8 mouse cellular contexts compared by ENCODE assay signal in genomic region chr2:155928711-155929345, GRCm38 (mm10). TPM values are rescaled to one million over a fixed set of nuclear protein-coding genes. Genes with fewer than 3 reads are reported as not detected.
A peak's percentile ranks its signal among the peaks of the same experiment; 100 is the strongest.
DNase-seq lines count a peak whose midpoint lies in the region; ATAC-seq and TF ChIP-seq lines count a peak whose summit lies in the region.
"Had no signal": no experiment of that assay in that cellular context is flagged by ENCODE, and none has a peak within 500 bp of the region (broad histone marks: within the 10 kb centered on the region; RNA-seq: fewer than 3 reads in every experiment).

No protein-coding gene starts in this region.

- TF ChIP-seq CTCF in CH12.LX (conservative IDR thresholded peaks at IDR 0.05 in 1 of 2, IDR thresholded peaks at IDR 0.05 in 1 of 2; ENCODE audit: low read depth in 2 of 2, low read length in 2 of 2): no peak

- H3K4me3 ChIP-seq in CH12.LX (replicated peaks in 1 of 3; ENCODE audit: low read depth in 2 of 3, low read length in 2 of 3, poor library complexity in 1 of 3): peak overlapping the region; percentile 75 to 87 (median 76)
- H3K4me3 ChIP-seq in hindbrain, embryonic 14.5 days (replicated peaks; ENCODE audit: low read length): peak overlapping the region; percentile 68
- H3K4me3 ChIP-seq in liver, embryonic 13.5 days (replicated peaks): peak overlapping the region; percentile 75

- H3K27me3 ChIP-seq in CH12.LX (replicated peaks): no peaks in the 10 kb centered on the region
- no peaks in the 10 kb centered on the region for H3K27me3 ChIP-seq in hindbrain, embryonic 14.5 days (ENCODE audit: control insufficient read depth, insufficient read depth, low read length)
- no peaks in the 10 kb centered on the region for H3K27me3 ChIP-seq in liver, embryonic 13.5 days

- TF ChIP-seq EP300 in CH12.LX (IDR thresholded peaks at IDR 0.05; ENCODE audit: low read length): no peak

- no peak for TF ChIP-seq RAD21 in CH12.LX (IDR thresholded peaks at IDR 0.05; ENCODE audit: low read depth, low read length)

- in situ Hi-C loops in CH12.LX (cut with MboI; ENCODE audit: low pct_ligation_motif_present, low pct_unique_long_range_greater_than_20kb, low sequenced_read_pairs): loop anchor here (25.0 kb wide), 1 partner anchor 242 kb away; the partner anchor contains the start of gene Trpc4ap

- H3K4me2 ChIP-seq in CH12.LX (ENCODE audit: insufficient read depth, low read depth, poor library complexity, severe bottlenecking): peak overlapping the region; percentile 99
- peak overlapping the region; percentile 88 for H3K4me2 ChIP-seq in hindbrain, embryonic 14.5 days (replicated peaks)
- peak overlapping the region; percentile 80 for H3K4me2 ChIP-seq in liver, embryonic 13.5 days

- H3K9me3 ChIP-seq in CH12.LX (replicated peaks; ENCODE audit: low read length): no peaks in the 10 kb centered on the region
- no peaks in the 10 kb centered on the region for H3K9me3 ChIP-seq in hindbrain, embryonic 14.5 days (ENCODE audit: control insufficient read depth, low read length)
- no peaks in the 10 kb centered on the region for H3K9me3 ChIP-seq in liver, embryonic 13.5 days (replicated peaks)

- DNase-seq in CH12.LX (ENCODE audit: extremely low read depth) (peak; percentile 52), MEL-GATA-1-ER (ENCODE audit: extremely low read depth, low read depth) (peak; percentile 54)
- DNase-seq in hindbrain, embryonic 14.5 days (ENCODE audit: low spot score): no peak
- DNase-seq in liver, embryonic 13.5 days: no peak
- no peak for DNase-seq in cerebellum, adult 11-12 months
- DNase-seq in cerebellum, postnatal 14 days: no peak
- DNase-seq in left cerebral cortex, postnatal 14 days (ENCODE audit: low spot score in 2 of 2): no peak

- H3K36me3 ChIP-seq in CH12.LX (replicated peaks in 1 of 2; ENCODE audit: control insufficient read depth in 1 of 2, insufficient read depth in 1 of 2, low read length in 1 of 2): peaks cover 6 to 17% of the 10 kb centered on the region in 2 experiments
- H3K36me3 ChIP-seq in hindbrain, embryonic 14.5 days (replicated peaks; ENCODE audit: control insufficient read depth, insufficient read depth): 0 out of 2 replicates have a peak, but pooled peaks cover 7% of the 10 kb centered on the region
- peaks cover 12% of the 10 kb centered on the region; the same call in 1 of the 2 replicates for H3K36me3 ChIP-seq in liver, embryonic 13.5 days

- intact Hi-C loops in left cerebral cortex, postnatal 14 days (cut with DNase I): no loop called here

- H3K4me1 ChIP-seq in CH12.LX (ENCODE audit: control insufficient read depth in 1 of 2, insufficient read depth in 2 of 2): peaks cover 7 to 42% of the 10 kb centered on the region in 2 experiments; a peak in 3 of 4 replicates
- peaks cover 15% of the 10 kb centered on the region for H3K4me1 ChIP-seq in hindbrain, embryonic 14.5 days (replicated peaks; ENCODE audit: control insufficient read depth, insufficient read depth, low read length)
- peaks cover 32% of the 10 kb centered on the region for H3K4me1 ChIP-seq in liver, embryonic 13.5 days (replicated peaks)

- no peak for TF ChIP-seq POLR2A in CH12.LX (IDR thresholded peaks at IDR 0.05; ENCODE audit: low read depth, low read length)

- ATAC-seq in hindbrain, embryonic 14.5 days (ENCODE audit: low FRiP score): no peak
- no peak for ATAC-seq in liver, embryonic 13.5 days (ENCODE audit: low read depth)

- H3K79me2 ChIP-seq in CH12.LX (replicated peaks; ENCODE audit: control insufficient read depth, extremely low read depth, insufficient read depth, poor library complexity, severe bottlenecking): peaks cover 49% of the 10 kb centered on the region

- WGBS in hindbrain, embryonic 14.5 days: 76% methylated on average over 7 of the region's 7 CpGs
- 53% methylated on average over 7 of the region's 7 CpGs for WGBS in liver, embryonic 13.5 days (ENCODE audit: insufficient replicate concordance)

- H3K9ac ChIP-seq in CH12.LX (ENCODE audit: insufficient read depth, low read depth): peak overlapping the region; percentile 74
- no peak overlapping the region for H3K9ac ChIP-seq in hindbrain, embryonic 14.5 days
- H3K9ac ChIP-seq in liver, embryonic 13.5 days: peak overlapping the region; percentile 78

- dilution Hi-C loops in CH12.LX (cut with MboI; ENCODE audit: extremely low pct_ligation_motif_present, extremely low pct_unique_long_range_greater_than_20kb, low sequenced_read_pairs): no loop called here

- H3K27ac ChIP-seq in CH12.LX (ENCODE audit: insufficient read depth, low read depth): no peak overlapping the region
- H3K27ac ChIP-seq in hindbrain, embryonic 14.5 days: no peak overlapping the region
- H3K27ac ChIP-seq in liver, embryonic 13.5 days: no peak overlapping the region

TF ChIP-seq in CH12.LX, 34 proteins besides CTCF, POLR2A, EP300 and RAD21:
- TF ChIP-seq MXI1 (IDR thresholded peaks at IDR 0.05; ENCODE audit: low read depth, low read length) (peak; percentile 88; the same call in 1 of the 2 replicates), SIN3A (IDR thresholded peaks at IDR 0.05; ENCODE audit: low read length) (peak; percentile 77; the same call in 1 of the 2 replicates), MAX (IDR thresholded peaks at IDR 0.05; ENCODE audit: low read length) (peak; percentile 62; the same call in 1 of the 2 replicates), USF2 (conservative IDR thresholded peaks at IDR 0.05; ENCODE audit: low read depth, low read length) (no peak), HCFC1 (IDR thresholded peaks at IDR 0.05; ENCODE audit: low read depth, low read length) (peak; percentile 37; the same call in 1 of the 2 replicates), JUND (conservative IDR thresholded peaks at IDR 0.05; ENCODE audit: low read depth, low read length) (no peak), MYC (IDR thresholded peaks at IDR 0.05; ENCODE audit: low read depth, low read length) (peak; percentile 89), USF1 (IDR thresholded peaks at IDR 0.05; ENCODE audit: low read depth, low read length) (no peak), BHLHE40 (IDR thresholded peaks at IDR 0.05; ENCODE audit: low read depth, low read length) (peak; percentile 40; the same call in 1 of the 2 replicates), ZMIZ1 (IDR thresholded peaks at IDR 0.05; ENCODE audit: low read depth, low read length) (no peak)
TF ChIP-seq in CH12.LX: peak in this region for 6.

RNA-seq across cellular contexts. Expression of gene Uqcc1, which starts 1.3 kb away (rescaled TPM):
- 49.8 and 60.4 TPM in 2 replicates for total RNA-seq in CH12.LX (2012; rRNA removed)
- total RNA-seq in CH12.LX (2014; rRNA removed): 55.2 and 66.8 TPM in 2 replicates
- polyA plus RNA-seq in CH12.LX (2012; ENCODE audit: insufficient read length, low read depth): 35.3 and 43.3 TPM in 2 replicates
- polyA plus RNA-seq in hindbrain, embryonic 14.5 days (2014; fragmentation: Nextera tagmentation; extraction: Ambion mirVana): 72.7 TPM in 2 replicates
- 49.5 and 52.3 TPM in 2 replicates for polyA plus RNA-seq in liver, embryonic 13.5 days (2015; fragmentation: Nextera tagmentation; extraction: Ambion mirVana)
- 10 to 100 TPM; 45.8 to 50.2 TPM for total RNA-seq in left cerebral cortex, postnatal 14 days (2021)

RNA-seq across cellular contexts. Expression of gene Gm15557, which starts 11.7 kb away (rescaled TPM):
- not detected in 2 replicates for total RNA-seq in CH12.LX (2012; rRNA removed)
- not detected in 2 replicates for total RNA-seq in CH12.LX (2014; rRNA removed)
- not detected in 2 replicates for polyA plus RNA-seq in CH12.LX (2012; ENCODE audit: insufficient read length, low read depth)
- not detected in 2 replicates for polyA plus RNA-seq in hindbrain, embryonic 14.5 days (2014; fragmentation: Nextera tagmentation; extraction: Ambion mirVana)
- not detected in 2 replicates for polyA plus RNA-seq in liver, embryonic 13.5 days (2015; fragmentation: Nextera tagmentation; extraction: Ambion mirVana)
- total RNA-seq in left cerebral cortex, postnatal 14 days (2021): not detected
- total RNA-seq: hematopoietic stem cell, adult 5-6 weeks had no signal

RNA-seq across cellular contexts. Expression of gene Gdf5, which starts 16.3 kb away (rescaled TPM):
- total RNA-seq in CH12.LX (2012; rRNA removed) (not detected in 2 replicates), CH12.LX (2014; rRNA removed) (not detected in 2 replicates)
- not detected in 2 replicates for polyA plus RNA-seq in CH12.LX (2012; ENCODE audit: insufficient read length, low read depth)
- 2.3 and 3.1 TPM in 2 replicates for polyA plus RNA-seq in hindbrain, embryonic 14.5 days (2014; fragmentation: Nextera tagmentation; extraction: Ambion mirVana)
- polyA plus RNA-seq in liver, embryonic 13.5 days (2015; fragmentation: Nextera tagmentation; extraction: Ambion mirVana): 0.12 TPM in 1 of 2 replicates, not detected in the other
- total RNA-seq in left cerebral cortex, postnatal 14 days (2021): under 1 TPM; 0.29 to 0.55 TPM
- total RNA-seq: hematopoietic stem cell, adult 5-6 weeks had no signal

RNA-seq across cellular contexts. Expression of gene Cep250, which starts 27.4 kb away (rescaled TPM):
- total RNA-seq in CH12.LX (2012; rRNA removed) (29.1 and 31.4 TPM in 2 replicates), CH12.LX (2014; rRNA removed) (13.5 and 17.7 TPM in 2 replicates)
- polyA plus RNA-seq in CH12.LX (2012; ENCODE audit: insufficient read length, low read depth): 25.8 and 26.3 TPM in 2 replicates
- 11.9 and 14.2 TPM in 2 replicates for polyA plus RNA-seq in hindbrain, embryonic 14.5 days (2014; fragmentation: Nextera tagmentation; extraction: Ambion mirVana)
- 10.7 and 13.6 TPM in 2 replicates for polyA plus RNA-seq in liver, embryonic 13.5 days (2015; fragmentation: Nextera tagmentation; extraction: Ambion mirVana)
- total RNA-seq in left cerebral cortex, postnatal 14 days (2021): 10 to 100 TPM; 15.1 to 16.3 TPM

Comparison
In these comparisons a context has a peak if more than half of its experiments do, and no peak if none do; other contexts are left out.
1. DNase-seq: peak in CH12.LX (single experiment) and MEL-GATA-1-ER (single experiment); none in hindbrain, embryonic 14.5 days (single experiment), liver, embryonic 13.5 days (single experiment), cerebellum, adult 11-12 months (single experiment), cerebellum, postnatal 14 days (0 of 2) and left cerebral cortex, postnatal 14 days (0 of 2).
2. Peak in every context shown above with its lines, with median percentiles within 50 percentile points of each other: H3K4me2 ChIP-seq and H3K4me3 ChIP-seq.